In genomic region chr3:79673082-79673481, GRCm38 (mm10) we compare ENCODE assay signal across 8 mouse cellular contexts. TPM values are rescaled to one million over a fixed set of nuclear protein-coding genes. Genes with fewer than 3 reads are reported as not detected.
DNase-seq lines count a peak whose midpoint lies in the region; ATAC-seq and TF ChIP-seq lines count a peak whose summit lies in the region.

No protein-coding gene starts in this region.

- H3K4me2 ChIP-seq in hindbrain, embryonic 14.5 days (replicated peaks) = no peak overlapping the region
- no peak overlapping the region for H3K4me2 ChIP-seq in hindbrain, embryonic 13.5 days
- no peak overlapping the region for H3K4me2 ChIP-seq in forebrain, embryonic 13.5 days
- no peak overlapping the region for H3K4me2 ChIP-seq in lung, embryonic 14.5 days

- no peaks in the 10 kb centered on the region for H3K36me3 ChIP-seq in hindbrain, embryonic 14.5 days (replicated peaks; ENCODE audit: control insufficient read depth, insufficient read depth)
- H3K36me3 ChIP-seq in hindbrain, embryonic 13.5 days = no peaks in the 10 kb centered on the region
- no peaks in the 10 kb centered on the region for H3K36me3 ChIP-seq in E14TG2a.4 (ENCODE audit: insufficient read depth, low read length)
- no peaks in the 10 kb centered on the region for H3K36me3 ChIP-seq in forebrain, embryonic 13.5 days (ENCODE audit: poor library complexity, severe bottlenecking)
- no peaks in the 10 kb centered on the region for H3K36me3 ChIP-seq in lung, embryonic 14.5 days (ENCODE audit: insufficient read depth)

- 18% methylated on average over 4 of the region's 4 CpGs for WGBS in hindbrain, embryonic 14.5 days
- 19% methylated on average over 4 of the region's 4 CpGs for WGBS in hindbrain, embryonic 13.5 days
- 11% methylated on average over 4 of the region's 4 CpGs for whole genome bisulfite sequencing in forebrain, embryonic 13.5 days
- 10% methylated on average over 4 of the region's 4 CpGs for WGBS in lung, embryonic 14.5 days

- peak; percentile 85 for DNase-seq in hindbrain, embryonic 14.5 days (ENCODE audit: low spot score)
- DNase-seq in c-Kit-positive CD71-negative TER-119-negative erythroid progenitor cells, embryonic 14.5 days (ENCODE audit: low read depth) = peak; percentile 59
- peak; percentile 48 to 83 for DNase-seq in kidney, postnatal 25 days
- DNase-seq in lung, embryonic 14.5 days = peak; percentile 92
- peak; percentile 26 to 68 for DNase-seq in spleen, postnatal 10 days (ENCODE audit: low spot score in 2 of 2)

- H3K9me3 ChIP-seq in hindbrain, embryonic 14.5 days (ENCODE audit: control insufficient read depth, low read length) = no peaks in the 10 kb centered on the region
- no peaks in the 10 kb centered on the region for H3K9me3 ChIP-seq in hindbrain, embryonic 13.5 days
- H3K9me3 ChIP-seq in E14TG2a.4 (ENCODE audit: low read length) = 0 out of 2 replicates have a peak, but pooled peaks cover 2% of the 10 kb centered on the region
- no peaks in the 10 kb centered on the region for H3K9me3 ChIP-seq in forebrain, embryonic 13.5 days (replicated peaks)
- H3K9me3 ChIP-seq in lung, embryonic 14.5 days (ENCODE audit: low read depth, low read length) = no peaks in the 10 kb centered on the region

- H3K27ac ChIP-seq in hindbrain, embryonic 14.5 days = no peak overlapping the region
- H3K27ac ChIP-seq in hindbrain, embryonic 13.5 days = no peak overlapping the region
- no peak overlapping the region for H3K27ac ChIP-seq in forebrain, embryonic 13.5 days
- no peak overlapping the region for H3K27ac ChIP-seq in lung, embryonic 14.5 days (ENCODE audit: low read depth)

- H3K27me3 ChIP-seq in hindbrain, embryonic 14.5 days (ENCODE audit: control insufficient read depth, insufficient read depth, low read length) = no peaks in the 10 kb centered on the region
- no peaks in the 10 kb centered on the region for H3K27me3 ChIP-seq in hindbrain, embryonic 13.5 days
- no peaks in the 10 kb centered on the region for H3K27me3 ChIP-seq in E14TG2a.4 (ENCODE audit: insufficient read depth, low read length)
- no peaks in the 10 kb centered on the region for H3K27me3 ChIP-seq in forebrain, embryonic 13.5 days
- H3K27me3 ChIP-seq in lung, embryonic 14.5 days (ENCODE audit: insufficient read depth, low read length) = no peaks in the 10 kb centered on the region

- peak; percentile 78 for TF ChIP-seq CTCF in E14TG2a.4 (conservative IDR thresholded peaks at IDR 0.05; ENCODE audit: low read length)
- peak; percentile 83 for TF ChIP-seq CTCF in lung, embryonic 14.5 days (IDR thresholded peaks at IDR 0.05; ENCODE audit: low read depth)

- H3K9ac ChIP-seq in hindbrain, embryonic 14.5 days = no peak overlapping the region
- no peak overlapping the region for H3K9ac ChIP-seq in hindbrain, embryonic 13.5 days
- H3K9ac ChIP-seq in forebrain, embryonic 13.5 days = no peak overlapping the region
- no peak overlapping the region for H3K9ac ChIP-seq in lung, embryonic 14.5 days

- ATAC-seq in hindbrain, embryonic 14.5 days (ENCODE audit: low FRiP score) = no peak
- ATAC-seq in hindbrain, embryonic 13.5 days (ENCODE audit: low FRiP score) = no peak
- ATAC-seq in forebrain, embryonic 13.5 days = peak; percentile 50; the same call in 1 of the 2 replicates
- no peak for ATAC-seq in lung, embryonic 14.5 days (ENCODE audit: insufficient read depth)

- H3K4me1 ChIP-seq in hindbrain, embryonic 14.5 days (replicated peaks; ENCODE audit: control insufficient read depth, insufficient read depth, low read length) = no peaks in the 10 kb centered on the region
- no peaks in the 10 kb centered on the region for H3K4me1 ChIP-seq in hindbrain, embryonic 13.5 days (replicated peaks)
- peaks cover 16% of the 10 kb centered on the region for H3K4me1 ChIP-seq in E14TG2a.4 (replicated peaks; ENCODE audit: low read depth, low read length)
- no peaks in the 10 kb centered on the region for H3K4me1 ChIP-seq in forebrain, embryonic 13.5 days
- no peaks in the 10 kb centered on the region for H3K4me1 ChIP-seq in lung, embryonic 14.5 days (ENCODE audit: insufficient read depth)

- no peak overlapping the region for H3K4me3 ChIP-seq in hindbrain, embryonic 14.5 days (replicated peaks; ENCODE audit: low read length)
- no peak overlapping the region for H3K4me3 ChIP-seq in hindbrain, embryonic 13.5 days
- H3K4me3 ChIP-seq in E14TG2a.4 (replicated peaks; ENCODE audit: low read length) = no peak overlapping the region
- no peak overlapping the region for H3K4me3 ChIP-seq in forebrain, embryonic 13.5 days
- no peak overlapping the region for H3K4me3 ChIP-seq in lung, embryonic 14.5 days (ENCODE audit: low read depth, low read length)

RNA-seq across cellular contexts. Expression of gene Etfdh, which starts 43.8 kb away (rescaled TPM):
- polyA plus RNA-seq in hindbrain, embryonic 14.5 days (2014; fragmentation: Nextera tagmentation; extraction: Ambion mirVana) = 44.9 and 45.9 TPM in 2 replicates
- polyA plus RNA-seq in hindbrain, embryonic 13.5 days (2015; fragmentation: Nextera tagmentation; extraction: Ambion mirVana) = 46.0 and 47.0 TPM in 2 replicates
- polyA plus RNA-seq in forebrain, embryonic 13.5 days (2015; fragmentation: Nextera tagmentation; extraction: Ambion mirVana) = 38.7 and 40.4 TPM in 2 replicates
- 48.1 and 52.5 TPM in 2 replicates for polyA plus RNA-seq in lung, embryonic 14.5 days (2014; fragmentation: Nextera tagmentation; extraction: Ambion mirVana)

RNA-seq across cellular contexts. Expression of gene 4930579G24Rik, which starts 44.2 kb away (rescaled TPM):
- 6.2 and 7.6 TPM in 2 replicates for polyA plus RNA-seq in hindbrain, embryonic 14.5 days (2014; fragmentation: Nextera tagmentation; extraction: Ambion mirVana)
- 9.0 and 10.5 TPM in 2 replicates for polyA plus RNA-seq in hindbrain, embryonic 13.5 days (2015; fragmentation: Nextera tagmentation; extraction: Ambion mirVana)
- polyA plus RNA-seq in forebrain, embryonic 13.5 days (2015; fragmentation: Nextera tagmentation; extraction: Ambion mirVana) = 15.0 and 15.2 TPM in 2 replicates
- polyA plus RNA-seq in lung, embryonic 14.5 days (2014; fragmentation: Nextera tagmentation; extraction: Ambion mirVana) = 35.8 and 39.8 TPM in 2 replicates
